Mouse (Mus musculus) lung, postnatal 0 days (tissue): Measurements from ENCODE around the gene Cryl1.

Experiments
- CTCF ChIP-seq: IDR thresholded peaks from 2 replicates; pipeline ENCODE4 v1.5.1; 2016; ENCODE audit warnings: antibody characterized with exemption, mild to moderate bottlenecking
- EP300 ChIP-seq: IDR thresholded peaks from 2 replicates; pipeline ENCODE4 v1.6.1; 2016; ENCODE audit warnings: antibody characterized with exemption, mild to moderate bottlenecking, control low read depth

- no peak for TF ChIP-seq CTCF
- no peak for TF ChIP-seq EP300
Measured at GRCm38 (mm10) chr14:57329600-57329999, 68.7 kb downstream of the Cryl1 start.
